Mouse (Mus musculus): ENCODE results near the gene Scyl1.

GRCm38 (mm10) chr19:5815010-5815409 lies 43.8 kb upstream of the Scyl1 start:
- TF ChIP-seq CTCF (IDR thresholded peaks at IDR 0.05; ENCODE audit: borderline replicate concordance, insufficient read depth, low read length) (no peak), POLR2A (IDR thresholded peaks at IDR 0.05; ENCODE audit: low read depth, low read length) (peak; percentile 38; the same call in 1 of the 2 replicates)
